ENCODE assay signal across 25 mouse cellular contexts in genomic region chr2:9435155-9435872, GRCm38 (mm10).
A peak's percentile ranks its signal among the peaks of the same experiment; 100 is the strongest.
DNase-seq lines count a peak whose midpoint lies in the region; ATAC-seq lines count a peak whose summit lies in the region.
"Had no signal": no experiment of that assay in that cellular context is flagged by ENCODE, and none has a peak within 500 bp of the region (broad histone marks: within the 10 kb centered on the region; RNA-seq: fewer than 3 reads in every experiment).

No protein-coding gene starts in this region.

- no peaks in the 10 kb centered on the region for H3K36me3 ChIP-seq in hindbrain, embryonic 14.5 days (replicated peaks; ENCODE audit: control insufficient read depth, insufficient read depth)
- H3K36me3 ChIP-seq in hindbrain, embryonic 10.5 days: no peaks in the 10 kb centered on the region
- no peaks in the 10 kb centered on the region for H3K36me3 ChIP-seq in midbrain, embryonic 11.5 days (ENCODE audit: control insufficient read depth, insufficient read depth, low read length)
- H3K36me3 ChIP-seq in midbrain, embryonic 10.5 days: no peaks in the 10 kb centered on the region
- no peaks in the 10 kb centered on the region for H3K36me3 ChIP-seq in hindbrain, embryonic 16.5 days (ENCODE audit: control insufficient read depth, insufficient read depth, low read length)
- no peaks in the 10 kb centered on the region for H3K36me3 ChIP-seq in midbrain, embryonic 15.5 days (replicated peaks)
- no peaks in the 10 kb centered on the region for H3K36me3 ChIP-seq in intestine, embryonic 16.5 days (ENCODE audit: control insufficient read depth, insufficient read depth, low read length)
- H3K36me3 ChIP-seq: embryonic facial prominence, embryonic 13.5 days; heart, embryonic 12.5 days; kidney, embryonic 15.5 days; liver, embryonic 13.5 days; lung, embryonic 15.5 days had no signal

- peak overlapping the region; percentile 58; the same call in 1 of the 2 replicates for H3K27ac ChIP-seq in hindbrain, embryonic 14.5 days
- no peak overlapping the region for H3K27ac ChIP-seq in hindbrain, embryonic 10.5 days
- peak overlapping the region; percentile 8; the same call in 1 of the 2 replicates for H3K27ac ChIP-seq in midbrain, embryonic 11.5 days (ENCODE audit: low read depth, low read length)
- no peak overlapping the region for H3K27ac ChIP-seq in midbrain, embryonic 10.5 days (replicated peaks)
- no peak overlapping the region for H3K27ac ChIP-seq in hindbrain, embryonic 16.5 days (ENCODE audit: low read depth, low read length)
- peak overlapping the region; percentile 79 for H3K27ac ChIP-seq in midbrain, embryonic 15.5 days
- H3K27ac ChIP-seq in intestine, embryonic 16.5 days (ENCODE audit: low read length): no peak overlapping the region
- H3K27ac ChIP-seq: embryonic facial prominence, embryonic 13.5 days; forebrain, embryonic 13.5 days; kidney, embryonic 15.5 days; liver, embryonic 13.5 days; lung, embryonic 15.5 days; stomach, postnatal 0 days had no signal

- ATAC-seq in hindbrain, embryonic 14.5 days (ENCODE audit: low FRiP score): peak; percentile 69; the same call in 1 of the 2 replicates
- ATAC-seq in midbrain, embryonic 11.5 days (ENCODE audit: low FRiP score): peak; percentile 33; the same call in 1 of the 2 replicates
- peak; percentile 60 for ATAC-seq in hindbrain, embryonic 16.5 days
- ATAC-seq in midbrain, embryonic 15.5 days (replicated peaks): peak; percentile 87
- no peak for ATAC-seq in intestine, embryonic 16.5 days
- ATAC-seq: forebrain, embryonic 13.5 days had no signal

- no peaks in the 10 kb centered on the region for H3K27me3 ChIP-seq in hindbrain, embryonic 14.5 days (ENCODE audit: control insufficient read depth, insufficient read depth, low read length)
- H3K27me3 ChIP-seq in hindbrain, embryonic 10.5 days (ENCODE audit: insufficient read depth, poor library complexity, severe bottlenecking): no peaks in the 10 kb centered on the region
- no peaks in the 10 kb centered on the region for H3K27me3 ChIP-seq in midbrain, embryonic 11.5 days (ENCODE audit: control insufficient read depth, insufficient read depth, low read length)
- H3K27me3 ChIP-seq in midbrain, embryonic 10.5 days (ENCODE audit: low read depth, poor library complexity, severe bottlenecking): no peaks in the 10 kb centered on the region
- H3K27me3 ChIP-seq in hindbrain, embryonic 16.5 days (replicated peaks; ENCODE audit: control insufficient read depth, insufficient read depth, low read length): no peaks in the 10 kb centered on the region
- H3K27me3 ChIP-seq in midbrain, embryonic 15.5 days (replicated peaks): no peaks in the 10 kb centered on the region
- H3K27me3 ChIP-seq in intestine, embryonic 16.5 days (replicated peaks; ENCODE audit: control insufficient read depth, insufficient read depth, low read length): no peaks in the 10 kb centered on the region; the same call in 1 of the 2 replicates
- H3K27me3 ChIP-seq: forebrain, embryonic 13.5 days; heart, embryonic 12.5 days; lung, embryonic 15.5 days had no signal

- peaks cover 16% of the 10 kb centered on the region for H3K4me1 ChIP-seq in hindbrain, embryonic 14.5 days (replicated peaks; ENCODE audit: control insufficient read depth, insufficient read depth, low read length)
- H3K4me1 ChIP-seq in hindbrain, embryonic 10.5 days (replicated peaks): no peaks in the 10 kb centered on the region
- H3K4me1 ChIP-seq in midbrain, embryonic 11.5 days (ENCODE audit: control insufficient read depth, insufficient read depth, low read length): no peaks in the 10 kb centered on the region
- H3K4me1 ChIP-seq in midbrain, embryonic 10.5 days: peaks cover 9% of the 10 kb centered on the region; the same call in 1 of the 2 replicates
- H3K4me1 ChIP-seq in hindbrain, embryonic 16.5 days (ENCODE audit: control insufficient read depth, insufficient read depth, low read depth, low read length): no peaks in the 10 kb centered on the region
- peaks cover 24% of the 10 kb centered on the region for H3K4me1 ChIP-seq in midbrain, embryonic 15.5 days
- H3K4me1 ChIP-seq in intestine, embryonic 16.5 days (ENCODE audit: control insufficient read depth, insufficient read depth, low read length): no peaks in the 10 kb centered on the region
- H3K4me1 ChIP-seq: embryonic facial prominence, embryonic 13.5 days; heart, embryonic 12.5 days; kidney, embryonic 15.5 days; liver, embryonic 13.5 days; lung, embryonic 15.5 days had no signal

- no peak for DNase-seq in hindbrain, embryonic 14.5 days (ENCODE audit: low spot score)
- no peak for DNase-seq in hindbrain, embryonic 10.5 days (ENCODE audit: low spot score)
- DNase-seq in midbrain, embryonic 11.5 days (ENCODE audit: low spot score, missing footprints): no peak
- DNase-seq in midbrain, embryonic 10.5 days (ENCODE audit: low spot score): no peak
- DNase-seq in layer of hippocampus, postnatal 36 days: no peak
- DNase-seq: adrenal gland, postnatal 36 days; cerebellum, adult 8-10 months; cerebellum, postnatal 36 days; embryo, embryonic 11 days; gastrocnemius, postnatal 10 days; heart, adult 11 months; heart, postnatal 10 days; kidney, adult 11 months; kidney, postnatal 36 days; liver, embryonic 13.5 days had no signal

- 53% methylated on average over 9 of the region's 9 CpGs for WGBS in hindbrain, embryonic 14.5 days
- WGBS in hindbrain, embryonic 10.5 days: 70% methylated on average over 9 of the region's 9 CpGs
- WGBS in midbrain, embryonic 11.5 days: 66% methylated on average over 9 of the region's 9 CpGs
- 76% methylated on average over 9 of the region's 9 CpGs for WGBS in midbrain, embryonic 10.5 days
- WGBS in hindbrain, embryonic 16.5 days: 53% methylated on average over 9 of the region's 9 CpGs
- WGBS in midbrain, embryonic 15.5 days: 36% methylated on average over 9 of the region's 9 CpGs
- 46% methylated on average over 9 of the region's 9 CpGs for WGBS in intestine, embryonic 16.5 days

- H3K4me3 ChIP-seq in hindbrain, embryonic 14.5 days (replicated peaks; ENCODE audit: low read length): no peak overlapping the region
- H3K4me3 ChIP-seq in hindbrain, embryonic 10.5 days: no peak overlapping the region
- no peak overlapping the region for H3K4me3 ChIP-seq in midbrain, embryonic 11.5 days (ENCODE audit: low read depth, low read length)
- H3K4me3 ChIP-seq in midbrain, embryonic 10.5 days: no peak overlapping the region
- H3K4me3 ChIP-seq in hindbrain, embryonic 16.5 days (ENCODE audit: low read length): no peak overlapping the region
- H3K4me3 ChIP-seq in midbrain, embryonic 15.5 days: no peak overlapping the region
- H3K4me3 ChIP-seq in intestine, embryonic 16.5 days (ENCODE audit: low read length): no peak overlapping the region
- H3K4me3 ChIP-seq: embryonic facial prominence, embryonic 13.5 days; erythroblast, embryonic 14.5 days; forebrain, embryonic 13.5 days; heart, embryonic 12.5 days; kidney, embryonic 15.5 days; liver, embryonic 13.5 days; lung, embryonic 15.5 days had no signal

- no peaks in the 10 kb centered on the region for H3K9me3 ChIP-seq in hindbrain, embryonic 14.5 days (ENCODE audit: control insufficient read depth, low read length)
- no peaks in the 10 kb centered on the region for H3K9me3 ChIP-seq in hindbrain, embryonic 10.5 days
- H3K9me3 ChIP-seq in midbrain, embryonic 11.5 days (ENCODE audit: control insufficient read depth, low read length): no peaks in the 10 kb centered on the region
- H3K9me3 ChIP-seq in midbrain, embryonic 10.5 days (replicated peaks): no peaks in the 10 kb centered on the region
- H3K9me3 ChIP-seq in hindbrain, embryonic 16.5 days (ENCODE audit: control insufficient read depth, low read length): no peaks in the 10 kb centered on the region
- no peaks in the 10 kb centered on the region for H3K9me3 ChIP-seq in midbrain, embryonic 15.5 days
- no peaks in the 10 kb centered on the region for H3K9me3 ChIP-seq in intestine, embryonic 16.5 days (ENCODE audit: control insufficient read depth, low read length)
- H3K9me3 ChIP-seq: embryonic facial prominence, embryonic 13.5 days; forebrain, embryonic 13.5 days; heart, embryonic 12.5 days; kidney, embryonic 15.5 days; liver, embryonic 13.5 days; lung, embryonic 15.5 days had no signal

- no peak overlapping the region; the same call in 1 of the 2 replicates for H3K4me2 ChIP-seq in hindbrain, embryonic 14.5 days (replicated peaks)
- H3K4me2 ChIP-seq in midbrain, embryonic 11.5 days: no peak overlapping the region
- H3K4me2 ChIP-seq in hindbrain, embryonic 16.5 days (ENCODE audit: low read length): no peak overlapping the region
- H3K4me2 ChIP-seq in midbrain, embryonic 15.5 days: peak overlapping the region; percentile 17; the same call in 1 of the 2 replicates
- no peak overlapping the region for H3K4me2 ChIP-seq in intestine, embryonic 16.5 days (ENCODE audit: low read depth, low read length)
- H3K4me2 ChIP-seq: embryonic facial prominence, embryonic 13.5 days; forebrain, embryonic 13.5 days; heart, embryonic 12.5 days; kidney, embryonic 15.5 days; liver, embryonic 13.5 days; lung, embryonic 15.5 days had no signal

- no peak overlapping the region for H3K9ac ChIP-seq in hindbrain, embryonic 14.5 days
- no peak overlapping the region for H3K9ac ChIP-seq in midbrain, embryonic 11.5 days (ENCODE audit: low read length)
- no peak overlapping the region for H3K9ac ChIP-seq in hindbrain, embryonic 16.5 days (ENCODE audit: low read depth, low read length)
- no peak overlapping the region for H3K9ac ChIP-seq in midbrain, embryonic 15.5 days
- no peak overlapping the region for H3K9ac ChIP-seq in intestine, embryonic 16.5 days (ENCODE audit: low read depth, low read length)
- H3K9ac ChIP-seq: embryonic facial prominence, embryonic 13.5 days; forebrain, embryonic 13.5 days; heart, embryonic 12.5 days; kidney, embryonic 15.5 days; liver, embryonic 13.5 days; lung, embryonic 15.5 days had no signal

Comparison
In these comparisons a context has a peak if more than half of its experiments do, and no peak if none do; other contexts are left out.
1. H3K27ac ChIP-seq: peak in hindbrain, embryonic 14.5 days (single experiment), midbrain, embryonic 11.5 days (single experiment) and midbrain, embryonic 15.5 days (single experiment); none in hindbrain, embryonic 10.5 days (single experiment), midbrain, embryonic 10.5 days (single experiment), hindbrain, embryonic 16.5 days (single experiment) and intestine, embryonic 16.5 days (single experiment).